Mouse (Mus musculus): ENCODE results near the gene Ston2. TPM values are rescaled to one million over a fixed set of nuclear protein-coding genes. Genes with fewer than 3 reads are reported as not detected.

The Ston2 gene
- polyA plus RNA-seq, 1 experiment from 2014 or later = 8.0 TPM

GRCm38 (mm10) chr12:91665431-91665830, 122.8 kb downstream of the Ston2 start:
- Histone ChIP-seq H3K9ac (no peak overlapping the region), H3K27me3 (no peaks in the 10 kb centered on the region), H3K9me3 (replicated peaks) (no peaks in the 10 kb centered on the region), H3K4me3 (no peak overlapping the region), H3K4me1 (no peaks in the 10 kb centered on the region), H3K27ac (no peak overlapping the region), H3K4me2 (replicated peaks) (no peak overlapping the region), H3K36me3 (no peaks in the 10 kb centered on the region)
- WGBS = 88% methylated on average over 5 of the region's 5 CpGs
- ATAC-seq (ENCODE audit: low FRiP score) = no peak

- no peak overlapping the region for H3K4me2 ChIP-seq (replicated peaks)
- ATAC-seq (ENCODE audit: low FRiP score) = no peak
- H3K27me3 ChIP-seq = no peaks in the 10 kb centered on the region
- H3K4me1 ChIP-seq = no peaks in the 10 kb centered on the region
- no peak overlapping the region for H3K9ac ChIP-seq
- WGBS = 94% methylated on average over 6 of the region's 6 CpGs
- no peaks in the 10 kb centered on the region for H3K9me3 ChIP-seq (replicated peaks)
- H3K4me3 ChIP-seq = no peak overlapping the region
- no peaks in the 10 kb centered on the region for H3K36me3 ChIP-seq
- no peak overlapping the region for H3K27ac ChIP-seq
Observed at GRCm38 (mm10) chr12:91663260-91663659, 124.9 kb downstream of the Ston2 start.

DNA sequence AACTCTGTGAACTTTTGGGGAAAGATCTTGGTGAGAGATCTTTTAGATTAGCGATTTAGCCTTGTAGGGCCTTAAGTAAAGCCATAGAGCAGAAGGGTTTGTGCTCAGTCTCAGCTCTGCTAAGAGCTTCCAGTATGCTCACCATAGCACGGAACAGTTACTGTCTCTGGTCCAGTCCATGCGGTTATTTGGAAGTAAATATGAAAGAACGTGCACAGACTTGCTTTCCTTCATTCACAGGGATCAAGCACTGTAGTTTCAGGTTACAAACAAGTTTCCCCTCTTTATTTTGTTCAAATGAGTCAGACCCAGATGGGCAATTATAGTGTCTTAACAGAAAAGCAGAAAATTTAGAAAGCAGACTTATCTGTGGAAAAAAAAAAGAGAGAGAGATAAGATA, 125.3 kb downstream of the Ston2 start:
- no peak overlapping the region for H3K4me3 ChIP-seq
- no peaks in the 10 kb centered on the region for H3K36me3 ChIP-seq
- H3K9me3 ChIP-seq (replicated peaks) = no peaks in the 10 kb centered on the region
- no peak for ATAC-seq (ENCODE audit: low FRiP score)
- H3K9ac ChIP-seq = no peak overlapping the region
- no peaks in the 10 kb centered on the region for H3K4me1 ChIP-seq
- no peaks in the 10 kb centered on the region for H3K27me3 ChIP-seq
- WGBS = 88% methylated on average over 4 of the region's 4 CpGs
- H3K27ac ChIP-seq = no peak overlapping the region
- no peak overlapping the region for H3K4me2 ChIP-seq (replicated peaks)

DNA sequence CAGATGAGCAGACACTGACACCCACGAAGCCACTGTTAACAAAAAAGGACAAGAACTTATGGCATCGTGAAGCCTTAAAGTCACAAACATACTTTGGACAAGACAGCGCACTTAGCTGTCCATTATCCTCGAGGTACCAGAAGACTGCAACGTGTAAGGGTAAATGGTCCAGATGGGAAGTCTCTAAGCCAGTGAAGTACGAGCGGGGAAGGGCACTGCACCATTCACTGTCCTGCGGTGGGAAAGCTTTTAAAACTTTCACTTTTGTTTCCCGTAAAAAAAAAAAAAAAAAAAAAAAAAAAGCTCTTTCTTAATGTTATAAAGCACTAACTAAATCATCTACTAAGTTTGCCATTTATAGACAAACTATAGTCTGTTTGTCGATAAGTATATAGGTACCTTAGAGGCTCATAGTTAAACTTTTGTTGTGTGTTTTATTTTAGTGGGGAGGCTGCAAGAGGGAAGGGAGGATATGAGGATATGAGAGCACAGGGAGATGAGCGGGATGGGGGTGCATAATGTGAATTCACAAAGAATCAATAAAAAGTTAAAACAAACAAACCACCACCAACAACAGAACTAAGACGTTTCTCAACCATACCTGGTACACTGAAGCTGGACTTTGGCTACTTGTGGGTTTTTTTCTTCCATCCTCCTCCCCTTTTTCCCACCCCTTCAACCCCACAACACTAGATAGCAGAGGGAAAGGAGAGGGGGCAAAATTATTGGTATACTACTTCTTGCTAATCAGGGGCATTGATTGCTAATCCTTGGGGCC, 127.4 kb downstream of the Ston2 start:
- no peak overlapping the region for H3K9ac ChIP-seq
- WGBS = 92% methylated on average over 12 of the region's 12 CpGs
- H3K27me3 ChIP-seq = no peaks in the 10 kb centered on the region
- no peaks in the 10 kb centered on the region for H3K9me3 ChIP-seq (replicated peaks)
- no peak overlapping the region for H3K27ac ChIP-seq
- H3K4me3 ChIP-seq = no peak overlapping the region
- ATAC-seq (ENCODE audit: low FRiP score) = no peak
- H3K4me1 ChIP-seq = no peaks in the 10 kb centered on the region
- no peak overlapping the region for H3K4me2 ChIP-seq (replicated peaks)
- no peaks in the 10 kb centered on the region for H3K36me3 ChIP-seq

GRCm38 (mm10) chr12:91654399-91655122, 133.6 kb downstream of the Ston2 start:
- Histone ChIP-seq H3K27me3 (no peaks in the 10 kb centered on the region), H3K4me1 (no peaks in the 10 kb centered on the region), H3K4me2 (replicated peaks) (no peak overlapping the region), H3K9me3 (replicated peaks) (no peaks in the 10 kb centered on the region), H3K36me3 (no peaks in the 10 kb centered on the region), H3K9ac (no peak overlapping the region), H3K4me3 (no peak overlapping the region), H3K27ac (no peak overlapping the region)
- peak; percentile 48; the same call in 1 of the 2 replicates for ATAC-seq (ENCODE audit: low FRiP score)
- WGBS = 71% methylated on average over 3 of the region's 3 CpGs

- Histone ChIP-seq H3K4me1 (no peaks in the 10 kb centered on the region), H3K4me3 (no peak overlapping the region), H3K36me3 (peaks cover 17% of the 10 kb centered on the region), H3K9me3 (replicated peaks) (no peaks in the 10 kb centered on the region), H3K27me3 (no peaks in the 10 kb centered on the region), H3K27ac (no peak overlapping the region), H3K9ac (no peak overlapping the region), H3K4me2 (replicated peaks) (no peak overlapping the region)
- 94% methylated on average over 17 of the region's 17 CpGs for WGBS
- ATAC-seq (ENCODE audit: low FRiP score) = no peak
Observed at GRCm38 (mm10) chr12:91648426-91648825, 139.8 kb downstream of the Ston2 start.

DNA sequence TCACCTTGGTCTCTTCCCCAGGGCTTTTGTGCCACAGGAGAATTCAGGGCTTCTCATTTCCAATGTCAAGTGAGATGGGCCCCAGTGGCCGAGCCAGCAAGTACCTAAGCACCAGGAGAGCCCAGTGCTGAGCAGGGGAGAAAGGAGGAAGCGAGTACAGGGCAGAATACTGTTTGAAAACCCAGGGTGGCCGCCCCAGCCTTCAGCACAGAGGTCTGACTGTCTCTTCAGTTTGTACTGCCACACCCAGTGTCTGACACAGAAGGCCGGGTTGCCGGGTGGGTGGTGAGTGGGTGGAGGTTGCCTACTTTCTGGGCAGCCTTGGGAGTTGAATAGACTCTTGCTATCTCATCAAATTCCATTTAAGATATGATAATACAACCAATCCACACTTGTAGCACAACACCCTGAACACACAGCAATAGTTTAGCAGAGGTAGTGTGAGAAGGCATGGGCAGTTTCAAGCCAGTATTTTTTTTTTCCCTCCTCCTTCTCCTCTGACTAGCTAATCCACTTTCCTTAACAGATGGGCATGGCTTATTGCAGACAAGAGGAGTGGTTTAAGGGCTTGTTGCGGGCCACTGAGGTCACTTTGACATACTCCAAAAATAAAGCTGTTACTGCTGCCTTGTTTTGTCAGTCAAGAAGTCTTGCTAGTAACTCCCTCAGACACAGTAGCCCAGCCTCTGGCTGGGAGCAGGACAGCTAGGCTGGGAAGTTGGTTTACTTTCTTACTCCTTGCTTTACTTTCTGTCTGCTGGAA, 142.6 kb downstream of the Ston2 start:
- Histone ChIP-seq H3K4me2 (replicated peaks) (no peak overlapping the region), H3K9ac (no peak overlapping the region), H3K4me1 (peaks cover 16% of the 10 kb centered on the region), H3K36me3 (peaks cover 17% of the 10 kb centered on the region), H3K4me3 (no peak overlapping the region), H3K27me3 (no peaks in the 10 kb centered on the region), H3K9me3 (replicated peaks) (no peaks in the 10 kb centered on the region), H3K27ac (no peak overlapping the region)
- no peak for ATAC-seq (ENCODE audit: low FRiP score)
- WGBS = 88% methylated on average over 6 of the region's 6 CpGs

GRCm38 (mm10) chr12:91643221-91643620, 145.0 kb downstream of the Ston2 start:
- no peaks in the 10 kb centered on the region for H3K27me3 ChIP-seq
- no peak overlapping the region for H3K9ac ChIP-seq
- 59% methylated on average over 7 of the region's 7 CpGs for WGBS
- no peak overlapping the region for H3K4me3 ChIP-seq
- no peaks in the 10 kb centered on the region for H3K9me3 ChIP-seq (replicated peaks)
- peak overlapping the region; percentile 88 for H3K27ac ChIP-seq
- H3K4me1 ChIP-seq = peaks cover 16% of the 10 kb centered on the region
- H3K36me3 ChIP-seq = peaks cover 12% of the 10 kb centered on the region
- H3K4me2 ChIP-seq (replicated peaks) = no peak overlapping the region
- ATAC-seq (ENCODE audit: low FRiP score) = peak; percentile 26; the same call in 1 of the 2 replicates

- peak; percentile 57 for ATAC-seq (ENCODE audit: low FRiP score)
- no peaks in the 10 kb centered on the region for H3K9me3 ChIP-seq (replicated peaks)
- H3K36me3 ChIP-seq = peaks cover 6% of the 10 kb centered on the region; the same call in 1 of the 2 replicates
- no peak overlapping the region for H3K9ac ChIP-seq
- H3K4me1 ChIP-seq = peaks cover 16% of the 10 kb centered on the region
- H3K4me3 ChIP-seq = no peak overlapping the region
- no peaks in the 10 kb centered on the region for H3K27me3 ChIP-seq
- H3K4me2 ChIP-seq (replicated peaks) = no peak overlapping the region
- peak overlapping the region; percentile 88 for H3K27ac ChIP-seq
- 67% methylated on average over 12 of the region's 12 CpGs for WGBS
Observed at GRCm38 (mm10) chr12:91642426-91643093, 145.6 kb downstream of the Ston2 start.

DNA sequence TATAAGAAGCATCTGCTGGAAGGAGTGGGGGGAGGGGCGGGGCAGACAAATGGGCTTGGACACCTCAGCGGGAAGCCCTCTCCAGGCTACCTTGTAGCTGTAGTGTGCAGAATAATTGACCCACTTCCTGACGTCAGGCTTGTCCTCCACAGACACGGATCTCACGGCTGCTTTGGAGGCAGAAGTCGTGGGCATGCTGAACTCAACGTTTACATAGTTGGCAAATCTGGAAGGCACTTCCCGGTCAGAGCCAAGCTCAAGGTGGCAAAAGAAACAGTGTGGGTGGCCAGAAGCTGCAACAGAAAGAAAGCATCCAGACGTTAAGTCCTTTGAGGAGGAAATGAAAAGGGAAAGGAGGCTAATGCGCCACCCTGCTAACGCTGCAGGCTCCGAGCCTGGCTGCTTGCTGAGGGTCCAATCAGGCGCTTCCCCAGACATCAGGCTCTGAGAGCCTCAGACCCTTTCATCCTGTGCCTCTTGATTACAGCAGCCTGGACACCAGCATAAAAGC, 146.5 kb downstream of the Ston2 start:
- H3K36me3 ChIP-seq = no peaks in the 10 kb centered on the region
- peak; percentile 74 for ATAC-seq (ENCODE audit: low FRiP score)
- H3K27ac ChIP-seq = peak overlapping the region; percentile 88
- peak overlapping the region; percentile 35; the same call in 1 of the 2 replicates for H3K9ac ChIP-seq
- H3K4me1 ChIP-seq = peaks cover 16% of the 10 kb centered on the region
- H3K4me2 ChIP-seq (replicated peaks) = peak overlapping the region; percentile 49
- H3K27me3 ChIP-seq = no peaks in the 10 kb centered on the region
- WGBS = 10% methylated on average over 13 of the region's 13 CpGs
- H3K4me3 ChIP-seq = peak overlapping the region; percentile 13
- H3K9me3 ChIP-seq (replicated peaks) = no peaks in the 10 kb centered on the region

- peak overlapping the region; percentile 88 for H3K27ac ChIP-seq
- no peak overlapping the region for H3K4me3 ChIP-seq
- no peaks in the 10 kb centered on the region for H3K9me3 ChIP-seq (replicated peaks)
- peak overlapping the region; percentile 49 for H3K4me2 ChIP-seq (replicated peaks)
- H3K27me3 ChIP-seq = no peaks in the 10 kb centered on the region
- peaks cover 16% of the 10 kb centered on the region for H3K4me1 ChIP-seq
- no peaks in the 10 kb centered on the region for H3K36me3 ChIP-seq
- 49% methylated on average over 7 of the region's 7 CpGs for WGBS
- H3K9ac ChIP-seq = peak overlapping the region; percentile 35; the same call in 1 of the 2 replicates
- ATAC-seq (ENCODE audit: low FRiP score) = peak; percentile 17; the same call in 1 of the 2 replicates
Observed at GRCm38 (mm10) chr12:91641133-91641532, 147.1 kb downstream of the Ston2 start.

Data from hindbrain, embryonic 12.5 days (tissue).